Mouse (Mus musculus) stomach, embryonic 16.5 days (tissue): ENCODE measurements at regions not wholly inside any gene's neighbourhood (a gene's known extent, or its start where the extent isn't known, plus 50 kb on each side); places are given as distances from the start of the nearest gene placed in this dataset.

Source experiments
- ATAC-seq: fragments of 200-750 bp; cut with Nextera tagmentation; 2 replicates; pipeline ENCODE4 v1.8.0; 2017; ENCODE audit warnings: moderate number of reproducible peaks, moderate TSS enrichment; ENCODE audit not compliant: insufficient read depth, low FRiP score
- H3K27ac ChIP-seq: fragments of 300-500 bp; sonication (generic); 2 replicates; pipeline ENCODE4 v1.5.1; 2014; ENCODE audit warnings: low read length
- H3K27me3 ChIP-seq: fragments of 300-500 bp; sonication (generic); 2 replicates; pipeline ENCODE4 v1.6.1; 2014; ENCODE audit warnings: low read length, control low read depth, mixed read lengths; ENCODE audit not compliant: control insufficient read depth, insufficient read depth
- H3K36me3 ChIP-seq: fragments of 300-500 bp; sonication (generic); 2 replicates; pipeline ENCODE4 v1.6.1; 2014; ENCODE audit warnings: low read length; ENCODE audit not compliant: control insufficient read depth, insufficient read depth
- H3K4me1 ChIP-seq: fragments of 300-500 bp; sonication (generic); 2 replicates; pipeline ENCODE4 v1.6.1; 2014; ENCODE audit warnings: low read length, control low read depth, mixed read lengths; ENCODE audit not compliant: control insufficient read depth, insufficient read depth
- H3K4me2 ChIP-seq: fragments of 300-500 bp; sonication (generic); 2 replicates; pipeline ENCODE4 v1.6.1; 2014; ENCODE audit warnings: low read depth, low read length, mixed read lengths
- H3K4me3 ChIP-seq: fragments of 300-500 bp; sonication (generic); replicated peaks from 2 replicates; pipeline ENCODE4 v1.5.1; 2014; ENCODE audit warnings: mild to moderate bottlenecking, low read length
- H3K9ac ChIP-seq: fragments of 300-500 bp; sonication (generic); 2 replicates; pipeline ENCODE4 v1.6.1; 2014; ENCODE audit warnings: low read length
- H3K9me3 ChIP-seq: fragments of 300-500 bp; sonication (generic); replicated peaks from 2 replicates; pipeline ENCODE4 v1.6.1; 2016; ENCODE audit warnings: low read length, control low read depth; ENCODE audit not compliant: control insufficient read depth
- WGBS: fragments of 180-500 bp; shearing (Covaris S2); extraction: QIAGEN DNeasy Blood & Tissue Kit; methylation state at CpG from one replicate; pipeline ENCODE4 v1.1.7; 2014; 5-methylcytosine and 5-hydroxymethylcytosine counted together

- Histone ChIP-seq H3K9me3 (no peaks in the 10 kb centered on the region), H3K4me1 (no peaks in the 10 kb centered on the region), H3K27ac (no peak overlapping the region), H3K27me3 (no peaks in the 10 kb centered on the region), H3K4me2 (no peak overlapping the region), H3K9ac (no peak overlapping the region), H3K4me3 (no peak overlapping the region), H3K36me3 (no peaks in the 10 kb centered on the region)
- no peak for ATAC-seq
- WGBS = 88% methylated on average over 4 of the region's 4 CpGs
These were observed 508.3 kb upstream of the Dmac1 start for GRCm38 (mm10) chr4:75786391-75786790.

GRCm38 (mm10) chr4:75779492-75779891 lies 501.4 kb upstream of the Dmac1 start:
- no peaks in the 10 kb centered on the region for H3K4me1 ChIP-seq
- no peaks in the 10 kb centered on the region for H3K27me3 ChIP-seq
- ATAC-seq = no peak
- no peak overlapping the region for H3K4me2 ChIP-seq
- WGBS = 76% methylated on average over 1 of the region's 1 CpGs
- no peak overlapping the region for H3K27ac ChIP-seq
- H3K4me3 ChIP-seq = no peak overlapping the region
- H3K36me3 ChIP-seq = no peaks in the 10 kb centered on the region
- no peak overlapping the region for H3K9ac ChIP-seq
- no peaks in the 10 kb centered on the region for H3K9me3 ChIP-seq

- H3K9me3 ChIP-seq = no peaks in the 10 kb centered on the region
- H3K36me3 ChIP-seq = no peaks in the 10 kb centered on the region
- no peak overlapping the region for H3K4me3 ChIP-seq
- no peak overlapping the region for H3K9ac ChIP-seq
- no peak for ATAC-seq
- WGBS = 25% methylated on average over 1 of the region's 1 CpGs
- no peak overlapping the region for H3K4me2 ChIP-seq
- no peak overlapping the region for H3K27ac ChIP-seq
- no peaks in the 10 kb centered on the region for H3K27me3 ChIP-seq
- H3K4me1 ChIP-seq = no peaks in the 10 kb centered on the region
These were observed 486.0 kb upstream of the Dmac1 start for GRCm38 (mm10) chr4:75764141-75764540.

GRCm38 (mm10) chr4:75744605-75745004 lies 466.5 kb upstream of the Dmac1 start:
- Histone ChIP-seq H3K36me3 (no peaks in the 10 kb centered on the region), H3K9me3 (no peaks in the 10 kb centered on the region), H3K27me3 (no peaks in the 10 kb centered on the region), H3K4me3 (no peak overlapping the region), H3K9ac (no peak overlapping the region), H3K4me2 (no peak overlapping the region), H3K27ac (no peak overlapping the region), H3K4me1 (no peaks in the 10 kb centered on the region)
- 44% methylated on average over 6 of the region's 6 CpGs for WGBS
- no peak for ATAC-seq

- no peaks in the 10 kb centered on the region for H3K36me3 ChIP-seq
- no peaks in the 10 kb centered on the region for H3K27me3 ChIP-seq
- no peak overlapping the region for H3K27ac ChIP-seq
- no peaks in the 10 kb centered on the region for H3K4me1 ChIP-seq
- no peak for ATAC-seq
- H3K4me3 ChIP-seq = no peak overlapping the region
- no peaks in the 10 kb centered on the region for H3K9me3 ChIP-seq
- H3K4me2 ChIP-seq = no peak overlapping the region
- no peak overlapping the region for H3K9ac ChIP-seq
These were observed 463.5 kb upstream of the Dmac1 start for GRCm38 (mm10) chr4:75741585-75741984.

- Histone ChIP-seq H3K9ac (no peak overlapping the region), H3K4me1 (peaks cover 3% of the 10 kb centered on the region; the same call in 1 of the 2 replicates), H3K27ac (no peak overlapping the region), H3K36me3 (no peaks in the 10 kb centered on the region), H3K9me3 (no peaks in the 10 kb centered on the region), H3K4me3 (no peak overlapping the region), H3K4me2 (no peak overlapping the region), H3K27me3 (no peaks in the 10 kb centered on the region)
- 43% methylated on average over 3 of the region's 3 CpGs for WGBS
- ATAC-seq = peak; percentile 86
These were observed 452.8 kb upstream of the Dmac1 start for GRCm38 (mm10) chr4:75730798-75731400.

GRCm38 (mm10) chr4:75714652-75715051 lies 436.5 kb upstream of the Dmac1 start:
- Histone ChIP-seq H3K36me3 (no peaks in the 10 kb centered on the region), H3K9me3 (no peaks in the 10 kb centered on the region), H3K27ac (no peak overlapping the region), H3K4me3 (no peak overlapping the region), H3K27me3 (no peaks in the 10 kb centered on the region), H3K4me2 (no peak overlapping the region), H3K9ac (no peak overlapping the region), H3K4me1 (no peaks in the 10 kb centered on the region)
- ATAC-seq = no peak
- WGBS = 69% methylated on average over 3 of the region's 3 CpGs

- H3K9ac ChIP-seq = no peak overlapping the region
- no peak overlapping the region for H3K4me3 ChIP-seq
- no peaks in the 10 kb centered on the region for H3K36me3 ChIP-seq
- no peak for ATAC-seq
- H3K27ac ChIP-seq = no peak overlapping the region
- no peaks in the 10 kb centered on the region for H3K4me1 ChIP-seq
- WGBS = 77% methylated on average over 1 of the region's 1 CpGs
- H3K27me3 ChIP-seq = no peaks in the 10 kb centered on the region
- H3K9me3 ChIP-seq = no peaks in the 10 kb centered on the region
- H3K4me2 ChIP-seq = no peak overlapping the region
These were observed 435.9 kb upstream of the Dmac1 start for GRCm38 (mm10) chr4:75713960-75714359.

GRCm38 (mm10) chr4:75700780-75701378 lies 422.8 kb upstream of the Dmac1 start:
- WGBS = 61% methylated on average over 3 of the region's 3 CpGs
- Histone ChIP-seq H3K36me3 (no peaks in the 10 kb centered on the region), H3K4me1 (no peaks in the 10 kb centered on the region), H3K4me2 (no peak overlapping the region), H3K27ac (no peak overlapping the region), H3K27me3 (no peaks in the 10 kb centered on the region), H3K9me3 (no peaks in the 10 kb centered on the region), H3K4me3 (no peak overlapping the region), H3K9ac (no peak overlapping the region)
- no peak for ATAC-seq
